Mouse (Mus musculus): ENCODE data around the gene Rab9.

- TF ChIP-seq EP300 (IDR thresholded peaks at IDR 0.05; ENCODE audit: low read depth) (no peak), CTCF (IDR thresholded peaks at IDR 0.05; ENCODE audit: low read depth) (no peak)
Measured at GRCm38 (mm10) chrX:166516631-166517030, 37.0 kb upstream of the Rab9 start.

All from liver, postnatal 0 days (tissue).